17 mouse cellular contexts compared by ENCODE assay signal in the genomic region with DNA sequence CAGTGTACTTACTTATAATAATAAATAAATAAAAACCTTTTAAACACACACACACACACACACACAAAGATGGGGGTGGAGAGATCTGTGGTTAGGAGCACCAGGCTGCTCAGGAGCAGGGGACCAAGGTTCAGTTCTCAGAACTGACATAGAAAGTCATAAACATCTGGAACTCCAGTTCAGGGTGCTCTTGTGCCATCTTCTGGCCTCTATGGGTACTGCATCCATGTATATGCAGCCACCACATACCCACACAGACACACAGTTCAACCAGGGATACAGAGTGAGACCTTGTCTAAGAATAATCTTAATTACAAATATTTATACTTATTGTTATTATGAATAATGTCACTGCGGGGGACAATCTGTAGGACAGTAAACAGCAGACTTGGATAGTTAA. TPM values are rescaled to one million over a fixed set of nuclear protein-coding genes. Genes with fewer than 3 reads are reported as not detected.
DNase-seq lines count a peak whose midpoint lies in the region; ATAC-seq and TF ChIP-seq lines count a peak whose summit lies in the region.
"Had no signal": no experiment of that assay in that cellular context is flagged by ENCODE, and none has a peak within 500 bp of the region (broad histone marks: within the 10 kb centered on the region; RNA-seq: fewer than 3 reads in every experiment).

No protein-coding gene starts in this region.

- no peak for TF ChIP-seq EP300 in lung, postnatal 0 days (IDR thresholded peaks at IDR 0.05)
- TF ChIP-seq EP300 in stomach, postnatal 0 days (optimal IDR thresholded peaks at IDR 0.05): no peak

- H3K9ac ChIP-seq in lung, postnatal 0 days (replicated peaks; ENCODE audit: low read depth): no peak overlapping the region
- H3K9ac ChIP-seq in stomach, postnatal 0 days (ENCODE audit: low read length): no peak overlapping the region
- H3K9ac ChIP-seq: heart, embryonic 15.5 days; lung, embryonic 15.5 days; midbrain, embryonic 12.5 days; neural tube, embryonic 13.5 days had no signal

- TF ChIP-seq POLR2A in bone marrow macrophage, adult 2 months (IDR thresholded peaks at IDR 0.05; ENCODE audit: borderline replicate concordance, low read depth, low read length): no peak

- H3K27ac ChIP-seq in gastrocnemius, adult 2 months: no peak overlapping the region
- no peak overlapping the region for H3K27ac ChIP-seq in lung, postnatal 0 days (ENCODE audit: low read length)
- no peak overlapping the region for H3K27ac ChIP-seq in bone marrow macrophage, adult 2 months (ENCODE audit: insufficient read depth, low read depth, low read length)
- no peak overlapping the region for H3K27ac ChIP-seq in stomach, postnatal 0 days (replicated peaks)
- H3K27ac ChIP-seq: heart, embryonic 15.5 days; lung, embryonic 15.5 days; midbrain, embryonic 12.5 days; neural tube, embryonic 13.5 days had no signal

- H3K36me3 ChIP-seq in lung, postnatal 0 days (ENCODE audit: insufficient read depth, low read length): no peaks in the 10 kb centered on the region
- no peaks in the 10 kb centered on the region for H3K36me3 ChIP-seq in stomach, postnatal 0 days (ENCODE audit: control insufficient read depth, insufficient read depth, low read length)
- H3K36me3 ChIP-seq: heart, embryonic 15.5 days; lung, embryonic 15.5 days; midbrain, embryonic 12.5 days; neural tube, embryonic 13.5 days had no signal

- no peak overlapping the region for H3K4me3 ChIP-seq in gastrocnemius, adult 2 months
- H3K4me3 ChIP-seq in lung, postnatal 0 days (ENCODE audit: low read depth, low read length): no peak overlapping the region
- H3K4me3 ChIP-seq in bone marrow macrophage, adult 2 months (ENCODE audit: insufficient read depth, low read length): no peak overlapping the region
- H3K4me3 ChIP-seq in stomach, postnatal 0 days (ENCODE audit: low read depth, low read length): no peak overlapping the region
- H3K4me3 ChIP-seq: heart, embryonic 15.5 days; lung, embryonic 15.5 days; midbrain, embryonic 12.5 days; neural tube, embryonic 13.5 days had no signal

- no peaks in the 10 kb centered on the region for H3K9me3 ChIP-seq in lung, postnatal 0 days (ENCODE audit: low read length)
- no peaks in the 10 kb centered on the region for H3K9me3 ChIP-seq in stomach, postnatal 0 days (ENCODE audit: control insufficient read depth, low read length)
- H3K9me3 ChIP-seq: heart, embryonic 15.5 days; lung, embryonic 15.5 days; neural tube, embryonic 13.5 days had no signal

- intact Hi-C loops in gastrocnemius, adult 2 months (cut with DNase I): no loop called here
- intact Hi-C loops in left cerebral cortex, postnatal 10 days (cut with DNase I): no loop called here

- H3K27me3 ChIP-seq in lung, postnatal 0 days (replicated peaks; ENCODE audit: insufficient read depth, low read length): no peaks in the 10 kb centered on the region
- no peaks in the 10 kb centered on the region for H3K27me3 ChIP-seq in stomach, postnatal 0 days (ENCODE audit: control insufficient read depth, insufficient read depth, low read length)
- H3K27me3 ChIP-seq: heart, embryonic 15.5 days; lung, embryonic 15.5 days; midbrain, embryonic 12.5 days; neural tube, embryonic 13.5 days had no signal

- no peak for DNase-seq in gastrocnemius, adult 2 months
- no peak for DNase-seq in gastrocnemius, postnatal 25 days
- no peak for DNase-seq in lung, postnatal 0 days (ENCODE audit: low spot score)
- no peak for DNase-seq in lung, postnatal 14 days
- DNase-seq in stomach, postnatal 0 days (ENCODE audit: low spot score): no peak
- DNase-seq in layer of hippocampus, adult 18-20 months (ENCODE audit: low spot score in 2 of 2): no peak
- DNase-seq in left cerebral cortex, postnatal 10 days (ENCODE audit: extremely low spot score in 1 of 2, low spot score in 2 of 2): no peak
- DNase-seq: gastrocnemius, postnatal 36 days; thymus, postnatal 14 days had no signal

- no peak overlapping the region for H3K4me2 ChIP-seq in lung, postnatal 0 days (replicated peaks; ENCODE audit: low read depth, low read length)
- H3K4me2 ChIP-seq in stomach, postnatal 0 days (replicated peaks; ENCODE audit: low read depth): no peak overlapping the region
- H3K4me2 ChIP-seq: heart, embryonic 15.5 days; lung, embryonic 15.5 days; midbrain, embryonic 12.5 days; neural tube, embryonic 13.5 days had no signal

- WGBS in lung, postnatal 0 days: 80% methylated on average over 1 of the region's 1 CpGs
- WGBS in stomach, postnatal 0 days: 78% methylated on average over 1 of the region's 1 CpGs

- no peak for ATAC-seq in lung, postnatal 0 days
- no peak for ATAC-seq in stomach, postnatal 0 days (ENCODE audit: low FRiP score, low TSS enrichment)
- ATAC-seq: forebrain, embryonic 14.5 days; inflammation-experienced regulatory T-cells, adult 6 months had no signal

- peak; percentile 11; the same call in 1 of the 2 replicates for TF ChIP-seq CTCF in gastrocnemius, adult 2 months (IDR thresholded peaks at IDR 0.05)
- TF ChIP-seq CTCF in lung, postnatal 0 days (IDR thresholded peaks at IDR 0.05): 0 out of 2 replicates have a peak, but pooled peaks have one; percentile 14
- TF ChIP-seq CTCF in bone marrow macrophage, adult 2 months (IDR thresholded peaks at IDR 0.05; ENCODE audit: low read depth, low read length): peak; percentile 41; the same call in 1 of the 2 replicates
- peak; percentile 54 for TF ChIP-seq CTCF in stomach, postnatal 0 days (IDR thresholded peaks at IDR 0.05; ENCODE audit: low read depth)

- no peaks in the 10 kb centered on the region for H3K4me1 ChIP-seq in lung, postnatal 0 days (ENCODE audit: insufficient read depth, low read depth, low read length)
- H3K4me1 ChIP-seq in bone marrow macrophage, adult 2 months (ENCODE audit: control insufficient read depth, insufficient read depth, low read length): no peaks in the 10 kb centered on the region
- no peaks in the 10 kb centered on the region for H3K4me1 ChIP-seq in stomach, postnatal 0 days (replicated peaks; ENCODE audit: control insufficient read depth, insufficient read depth)
- H3K4me1 ChIP-seq: heart, embryonic 15.5 days; lung, embryonic 15.5 days; midbrain, embryonic 12.5 days; neural tube, embryonic 13.5 days had no signal

RNA-seq across cellular contexts. Expression of gene Rph3a, which starts 26.9 kb away (rescaled TPM):
- not detected for total RNA-seq in gastrocnemius, adult 2 months (2021)
- under 1 TPM in 1 of 2 experiments, not detected in 1; 0.11 TPM for total RNA-seq in gastrocnemius, postnatal 25 days (2021)
- not detected in 2 replicates for polyA plus RNA-seq in lung, postnatal 0 days (2015; fragmentation: Nextera tagmentation; extraction: Ambion mirVana)
- not detected in 2 replicates for polyA plus RNA-seq in bone marrow macrophage, adult 2 months (2012; ENCODE audit: insufficient read depth, insufficient read length, missing spikeins)
- polyA plus RNA-seq in stomach, postnatal 0 days (2015; fragmentation: Nextera tagmentation; extraction: Ambion mirVana): 0.04 and 0.06 TPM in 2 replicates
- 100 to 1,000 TPM; 217 to 224 TPM for total RNA-seq in layer of hippocampus, adult 18-20 months (2021)
- 100 to 1,000 TPM; 188 to 210 TPM for total RNA-seq in left cerebral cortex, postnatal 10 days (2021)
- total RNA-seq: gastrocnemius, postnatal 36 days had no signal
- polyA plus RNA-seq: heart, embryonic 15.5 days; inflammation-experienced regulatory T-cells, adult 6 months; limb, embryonic 11.5 days had no signal

Comparison
In these comparisons a context has a peak if more than half of its experiments do, and no peak if none do; other contexts are left out.
1. RNA of gene Rph3a, which starts 26.9 kb away (total RNA-seq): 217 to 224 TPM in layer of hippocampus, adult 18-20 months and 188 to 210 TPM in left cerebral cortex, postnatal 10 days; 0.11 TPM in gastrocnemius, postnatal 25 days and not detected in gastrocnemius, adult 2 months; every median in the first group is over 100 times any median in the second.
2. Peak in every context shown above with its lines, with median percentiles within 50 percentile points of each other: CTCF ChIP-seq.